ENCODE assay signal across 20 mouse cellular contexts in the genomic region with DNA sequence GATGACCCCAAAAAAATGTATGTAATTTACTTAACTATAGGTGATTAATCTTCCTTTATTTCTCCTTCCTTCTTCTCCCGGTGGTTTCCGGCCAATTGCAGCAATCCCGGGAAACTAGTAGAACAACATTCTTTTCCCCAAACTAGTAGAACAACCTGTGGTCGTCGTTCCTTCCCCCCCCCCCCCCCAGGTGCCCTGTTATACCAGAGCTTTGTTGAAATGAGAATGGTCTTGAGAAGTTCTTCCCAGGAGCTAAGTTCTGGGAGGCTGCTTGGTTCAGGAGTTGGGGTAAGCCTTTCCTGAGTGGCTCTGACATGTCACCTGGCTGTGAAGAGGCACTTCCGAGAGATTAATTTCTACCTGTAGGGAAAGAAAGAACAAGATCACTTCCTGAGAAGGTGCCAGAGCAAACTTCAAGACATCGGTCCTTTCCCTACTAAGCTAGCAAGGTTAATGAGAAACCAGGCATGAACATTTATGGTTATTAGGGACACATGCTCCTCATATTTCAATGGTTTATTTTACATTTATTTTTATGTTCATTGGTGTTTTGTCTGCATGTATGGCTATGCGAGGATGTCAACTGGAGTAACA. TPM values are rescaled to one million over a fixed set of nuclear protein-coding genes. Genes with fewer than 3 reads are reported as not detected.
DNase-seq lines count a peak whose midpoint lies in the region; ATAC-seq lines count a peak whose summit lies in the region.
"Had no signal": no experiment of that assay in that cellular context is flagged by ENCODE, and none has a peak within 500 bp of the region (broad histone marks: within the 10 kb centered on the region; RNA-seq: fewer than 3 reads in every experiment).

No protein-coding gene starts in this region.

- H3K9ac ChIP-seq in kidney, embryonic 16.5 days (replicated peaks; ENCODE audit: low read length): no peak overlapping the region
- H3K9ac ChIP-seq: liver, postnatal 0 days; neural tube, embryonic 13.5 days had no signal

- 44% methylated on average over 8 of the region's 8 CpGs for WGBS in kidney, embryonic 16.5 days

- H3K4me1 ChIP-seq in kidney, embryonic 16.5 days (ENCODE audit: insufficient read depth, low read length): peaks cover 19% of the 10 kb centered on the region

- intact Hi-C loops in heart, postnatal 14 days (cut with DNase I): no loop called here

- ATAC-seq in kidney, embryonic 16.5 days (ENCODE audit: low FRiP score, low TSS enrichment): no peak
- ATAC-seq: forebrain, postnatal 0 days; liver, postnatal 0 days had no signal

- H3K27me3 ChIP-seq in kidney, embryonic 16.5 days (ENCODE audit: insufficient read depth, low read length): no peaks in the 10 kb centered on the region
- H3K27me3 ChIP-seq: neural tube, embryonic 13.5 days had no signal

- H3K36me3 ChIP-seq in kidney, embryonic 16.5 days (ENCODE audit: insufficient read depth, low read length): peaks cover 13% of the 10 kb centered on the region

- DNase-seq in kidney, adult 18-20 months: peak; percentile 31
- no peak for DNase-seq in kidney, adult 11 months
- DNase-seq in lung, postnatal 25 days (ENCODE audit: low spot score): peak; percentile 23
- DNase-seq in lung, postnatal 14 days: no peak
- no peak for DNase-seq in heart, postnatal 14 days
- DNase-seq in heart, adult 18-20 months: no peak
- DNase-seq: B cell, adult 2 months; cerebellum, adult 18-20 months; heart, postnatal 36 days; liver, postnatal 0 days; thymus, postnatal 36 days had no signal

- no peak overlapping the region for H3K4me3 ChIP-seq in kidney, embryonic 16.5 days (ENCODE audit: low read length)

- H3K4me2 ChIP-seq in kidney, embryonic 16.5 days (replicated peaks; ENCODE audit: low read depth, low read length): peak overlapping the region; percentile 31; the same call in 1 of the 2 replicates

- H3K27ac ChIP-seq in kidney, embryonic 16.5 days (ENCODE audit: low read length): peak overlapping the region; percentile 88
- H3K27ac ChIP-seq: neural tube, embryonic 13.5 days had no signal

- no peaks in the 10 kb centered on the region for H3K9me3 ChIP-seq in kidney, embryonic 16.5 days (ENCODE audit: low read length)
- H3K9me3 ChIP-seq: midbrain, embryonic 10.5 days; neural tube, embryonic 13.5 days had no signal

RNA-seq across cellular contexts. Expression of a gene that starts 1.3 kb away (rescaled TPM):
- polyA plus RNA-seq in kidney, embryonic 16.5 days (2015; fragmentation: Nextera tagmentation; extraction: Ambion mirVana): 95.4 and 97.6 TPM in 2 replicates
- 10 to 100 TPM; 73.9 to 75.5 TPM for total RNA-seq in heart, postnatal 14 days (2021)
- total RNA-seq in heart, adult 18-20 months (2021): 10 to 100 TPM; 72.4 to 76.1 TPM

RNA-seq across cellular contexts. Expression of a gene that starts 2.0 kb away (rescaled TPM):
- 1.3 and 1.4 TPM in 2 replicates for polyA plus RNA-seq in kidney, embryonic 16.5 days (2015; fragmentation: Nextera tagmentation; extraction: Ambion mirVana)
- total RNA-seq in heart, postnatal 14 days (2021): 1 to 10 TPM in 1 of 2 experiments, under 1 TPM in 1; 0.22 to 1.0 TPM
- total RNA-seq in heart, adult 18-20 months (2021): under 1 TPM in 1 of 2 experiments, not detected in 1; 0.42 TPM
- total RNA-seq: monocyte, adult 5-6 weeks had no signal

RNA-seq across cellular contexts. Expression of a gene that starts 31.1 kb away (rescaled TPM):
- polyA plus RNA-seq in kidney, embryonic 16.5 days (2015; fragmentation: Nextera tagmentation; extraction: Ambion mirVana): not detected in 2 replicates
- not detected for total RNA-seq in heart, postnatal 14 days (2021)
- total RNA-seq in heart, adult 18-20 months (2021): not detected
- total RNA-seq: forebrain, postnatal 0 days; gastrocnemius, adult 8-10 months; heart, postnatal 36 days; monocyte, adult 5-6 weeks had no signal
- polyA plus RNA-seq: brain, embryonic 14.5 days; forebrain, postnatal 0 days; limb, embryonic 14.5 days; liver, postnatal 0 days; midbrain, embryonic 10.5 days; neural tube, embryonic 13.5 days; small intestine, adult 2 months had no signal

RNA-seq across cellular contexts. Expression of a gene that starts 32.4 kb away (rescaled TPM):
- not detected in 2 replicates for polyA plus RNA-seq in kidney, embryonic 16.5 days (2015; fragmentation: Nextera tagmentation; extraction: Ambion mirVana)
- not detected for total RNA-seq in heart, postnatal 14 days (2021)
- not detected for total RNA-seq in heart, adult 18-20 months (2021)
- total RNA-seq: forebrain, postnatal 0 days; gastrocnemius, adult 8-10 months; heart, postnatal 36 days; monocyte, adult 5-6 weeks had no signal
- polyA plus RNA-seq: brain, embryonic 14.5 days; forebrain, postnatal 0 days; limb, embryonic 14.5 days; liver, postnatal 0 days; midbrain, embryonic 10.5 days; neural tube, embryonic 13.5 days; small intestine, adult 2 months had no signal

RNA-seq across cellular contexts. Expression of a gene that starts 36.3 kb away (rescaled TPM):
- polyA plus RNA-seq in kidney, embryonic 16.5 days (2015; fragmentation: Nextera tagmentation; extraction: Ambion mirVana): 0.31 and 0.36 TPM in 2 replicates
- total RNA-seq in heart, postnatal 14 days (2021): not detected
- total RNA-seq in heart, adult 18-20 months (2021): not detected
- total RNA-seq: forebrain, postnatal 0 days; gastrocnemius, adult 8-10 months; heart, postnatal 36 days; monocyte, adult 5-6 weeks had no signal
- polyA plus RNA-seq: brain, embryonic 14.5 days; forebrain, postnatal 0 days; liver, postnatal 0 days; neural tube, embryonic 13.5 days had no signal

Comparison
In these comparisons a context has a peak if more than half of its experiments do, and no peak if none do; other contexts are left out.
1. DNase-seq: peak in kidney, adult 18-20 months (single experiment) and lung, postnatal 25 days (single experiment); none in kidney, adult 11 months (single experiment), lung, postnatal 14 days (single experiment), heart, postnatal 14 days (0 of 2) and heart, adult 18-20 months (0 of 2).